Mouse (Mus musculus) cortical plate, adult 2 months (tissue): ENCODE results near the gene Myh7b.

ENCODE experiments used
- CTCF ChIP-seq: fragments of 200-500 bp; IDR thresholded peaks from 2 replicates; pipeline ENCODE4 v1.5.1; 2011; ENCODE audit warnings: mild to moderate bottlenecking, control low read depth, low read length; ENCODE audit not compliant: insufficient read depth; ENCODE audit errors: extremely low read depth
- POLR2A ChIP-seq: fragments of 200-500 bp; IDR thresholded peaks from 2 replicates; pipeline ENCODE4 v1.6.1; 2011; ENCODE audit warnings: mild to moderate bottlenecking, low read length, control low read depth; ENCODE audit not compliant: insufficient read depth; ENCODE audit errors: extremely low read depth

- no peak for TF ChIP-seq POLR2A
- TF ChIP-seq CTCF: peak; percentile 90
Observed at GRCm38 (mm10) chr2:155583927-155584530, 27.0 kb upstream of the Myh7b start.
